Mouse (Mus musculus) embryonic facial prominence, embryonic 15.5 days (tissue): ENCODE results near the gene Fam20b. TPM values are rescaled to one million over a fixed set of nuclear protein-coding genes. Genes with fewer than 3 reads are reported as not detected.

Experiments
- ATAC-seq: fragments of 200-750 bp; cut with Nextera tagmentation; 2 replicates; pipeline ENCODE4 v1.8.0; 2017; ENCODE audit warnings: low read depth, moderate TSS enrichment; ENCODE audit not compliant: insufficient number of reproducible peaks, low FRiP score, low TSS enrichment
- H3K27ac ChIP-seq: fragments of 300-500 bp; sonication (generic); replicated peaks from 2 replicates; pipeline ENCODE4 v1.5.1; 2015; ENCODE audit warnings: mild to moderate bottlenecking, inconsistent platforms
- H3K27me3 ChIP-seq: fragments of 300-500 bp; sonication (generic); 2 replicates; pipeline ENCODE4 v1.6.1; 2015; ENCODE audit warnings: inconsistent platforms
- H3K36me3 ChIP-seq: fragments of 300-500 bp; sonication (generic); 2 replicates; pipeline ENCODE4 v1.6.1; 2015; ENCODE audit warnings: mild to moderate bottlenecking, inconsistent platforms
- H3K4me1 ChIP-seq: fragments of 300-500 bp; sonication (generic); 2 replicates; pipeline ENCODE4 v1.6.1; 2015; ENCODE audit warnings: inconsistent platforms
- H3K4me2 ChIP-seq: fragments of 300-500 bp; sonication (generic); replicated peaks from 2 replicates; pipeline ENCODE4 v1.6.1; 2015; ENCODE audit warnings: mild to moderate bottlenecking, inconsistent platforms
- H3K4me3 ChIP-seq: fragments of 300-500 bp; sonication (generic); replicated peaks from 2 replicates; pipeline ENCODE4 v1.5.1; 2015; ENCODE audit warnings: mild to moderate bottlenecking, inconsistent platforms
- H3K9ac ChIP-seq: fragments of 300-500 bp; sonication (generic); 2 replicates; pipeline ENCODE4 v1.6.1; 2015; ENCODE audit warnings: inconsistent platforms
- H3K9me3 ChIP-seq: fragments of 300-500 bp; sonication (generic); replicated peaks from 2 replicates; pipeline ENCODE4 v1.6.1; 2016; ENCODE audit warnings: inconsistent platforms
- WGBS: fragments of 180-500 bp; shearing (Covaris S2); methylation state at CpG from one replicate; pipeline ENCODE4 v1.1.7; 2015; 5-methylcytosine and 5-hydroxymethylcytosine counted together
- polyA plus RNA-seq: library from polyadenylated mRNA; unstranded; fragments of >200 nt; fragmentation: Nextera tagmentation; extraction: Ambion mirVana; gene quantifications from 2 replicates; pipeline ENCODE4 v1.2.1, GENCODE M21; 2015

Fam20b gene
- polyA plus RNA-seq, 1 experiment from 2014 or later, result 28.0 TPM

GRCm38 (mm10) chr1:156722089-156722488 lies 3.2 kb upstream of the Fam20b start:
- Histone ChIP-seq H3K9me3 (no peaks in the 10 kb centered on the region), H3K9ac (no peak overlapping the region), H3K4me2 (no peak overlapping the region), H3K27ac (no peak overlapping the region), H3K4me1 (0 out of 2 replicates have a peak, but pooled peaks cover 9% of the 10 kb centered on the region), H3K27me3 (no peaks in the 10 kb centered on the region), H3K4me3 (no peak overlapping the region), H3K36me3 (no peaks in the 10 kb centered on the region)
- no peak for ATAC-seq
- 27% methylated on average over 6 of the region's 6 CpGs for WGBS

DNA sequence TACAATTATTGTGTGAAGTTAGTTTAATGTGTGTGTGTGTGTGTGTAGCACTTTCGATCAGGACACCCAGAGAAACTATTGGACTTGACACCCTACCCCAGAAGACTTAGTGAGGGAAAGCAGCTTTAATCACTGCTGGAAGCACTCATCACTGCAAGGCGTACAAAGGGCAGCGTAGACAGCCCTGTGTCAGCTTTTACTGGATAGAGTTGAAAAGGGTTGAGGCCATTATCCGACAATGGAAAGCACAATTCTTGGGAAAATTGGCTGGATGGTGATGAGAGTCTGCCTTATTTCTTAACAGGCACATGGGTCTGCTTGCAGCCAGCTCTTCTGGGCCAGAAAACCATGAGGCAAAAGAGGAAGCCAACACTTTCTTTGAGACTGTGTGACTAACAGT lies 1.2 kb upstream of the Fam20b start:
- Histone ChIP-seq H3K9ac (no peak overlapping the region), H3K27ac (no peak overlapping the region), H3K4me1 (0 out of 2 replicates have a peak, but pooled peaks cover 9% of the 10 kb centered on the region), H3K9me3 (no peaks in the 10 kb centered on the region), H3K36me3 (no peaks in the 10 kb centered on the region), H3K4me3 (no peak overlapping the region), H3K27me3 (no peaks in the 10 kb centered on the region), H3K4me2 (no peak overlapping the region)
- ATAC-seq, result no peak
- WGBS, result 59% methylated on average over 4 of the region's 4 CpGs

DNA sequence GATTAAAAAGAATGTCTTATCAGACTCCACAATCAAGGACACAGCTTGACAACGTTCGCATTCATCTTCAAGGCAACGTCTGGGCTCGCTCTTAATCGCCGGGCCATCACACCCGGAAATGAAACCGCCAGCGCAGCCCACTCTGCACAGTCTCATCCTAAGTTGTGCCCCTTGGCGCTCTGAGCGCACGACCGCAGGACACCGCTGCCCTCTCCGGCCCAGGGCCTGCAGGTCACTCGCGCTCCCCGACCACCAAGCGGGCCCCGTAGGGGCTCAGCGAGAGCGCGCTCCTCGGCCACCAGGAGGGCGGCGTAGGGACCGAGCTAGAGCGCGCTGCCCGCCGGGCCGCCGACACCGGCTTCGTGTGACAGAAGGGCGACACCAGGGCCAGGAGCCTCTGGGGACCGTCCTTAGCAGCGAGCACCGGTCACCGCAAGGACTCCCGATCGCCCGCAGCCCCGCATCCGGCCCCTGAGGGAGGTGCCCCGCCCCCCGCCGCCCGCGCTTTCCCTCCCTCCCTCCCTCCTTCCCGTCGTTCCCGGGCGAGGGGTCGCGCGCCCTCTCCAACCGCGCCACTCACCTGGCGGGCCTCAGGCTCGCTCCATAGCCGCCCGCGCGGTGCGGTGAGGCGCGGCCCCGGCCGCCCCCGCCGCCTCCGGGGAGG lies 468 bp downstream of the Fam20b start:
- H3K27me3 ChIP-seq, result no peaks in the 10 kb centered on the region
- H3K9me3 ChIP-seq, result no peaks in the 10 kb centered on the region
- peak overlapping the region; percentile 66 for H3K4me2 ChIP-seq
- peak overlapping the region; percentile 87 for H3K27ac ChIP-seq
- under 1% methylated on average over 32 of the region's 73 CpGs for WGBS
- H3K4me3 ChIP-seq, result peak overlapping the region; percentile 61
- ATAC-seq, result peak; percentile 84
- peak overlapping the region; percentile 58 for H3K9ac ChIP-seq
- H3K4me1 ChIP-seq, result 0 out of 2 replicates have a peak, but pooled peaks cover 9% of the 10 kb centered on the region
- H3K36me3 ChIP-seq, result no peaks in the 10 kb centered on the region

GRCm38 (mm10) chr1:156717751-156718285 lies 1.1 kb downstream of the Fam20b start:
- Histone ChIP-seq H3K4me1 (0 out of 2 replicates have a peak, but pooled peaks cover 9% of the 10 kb centered on the region), H3K27me3 (no peaks in the 10 kb centered on the region), H3K4me2 (peak overlapping the region; percentile 66), H3K9ac (peak overlapping the region; percentile 58), H3K4me3 (peak overlapping the region; percentile 61), H3K27ac (peak overlapping the region; percentile 87), H3K9me3 (no peaks in the 10 kb centered on the region), H3K36me3 (no peaks in the 10 kb centered on the region)
- WGBS, result 10% methylated on average over 13 of the region's 13 CpGs
- no peak for ATAC-seq

GRCm38 (mm10) chr1:156716681-156717080 lies 2.2 kb downstream of the Fam20b start:
- Histone ChIP-seq H3K9me3 (no peaks in the 10 kb centered on the region), H3K9ac (no peak overlapping the region), H3K4me2 (no peak overlapping the region), H3K27me3 (no peaks in the 10 kb centered on the region), H3K4me3 (no peak overlapping the region), H3K4me1 (0 out of 2 replicates have a peak, but pooled peaks cover 9% of the 10 kb centered on the region), H3K27ac (no peak overlapping the region), H3K36me3 (no peaks in the 10 kb centered on the region)
- WGBS, result 89% methylated on average over 6 of the region's 6 CpGs
- no peak for ATAC-seq

GRCm38 (mm10) chr1:156710472-156711098 lies 8.3 kb downstream of the Fam20b start:
- Histone ChIP-seq H3K9ac (no peak overlapping the region), H3K4me1 (peaks cover 8% of the 10 kb centered on the region), H3K4me2 (no peak overlapping the region; the same call in 1 of the 2 replicates), H3K27me3 (no peaks in the 10 kb centered on the region), H3K9me3 (no peaks in the 10 kb centered on the region), H3K27ac (peak overlapping the region; percentile 73), H3K4me3 (no peak overlapping the region), H3K36me3 (peaks cover 8% of the 10 kb centered on the region)
- 55% methylated on average over 10 of the region's 10 CpGs for WGBS
- ATAC-seq, result no peak

GRCm38 (mm10) chr1:156708672-156709071 lies 10.2 kb downstream of the Fam20b start:
- Histone ChIP-seq H3K36me3 (peaks cover 24% of the 10 kb centered on the region), H3K4me3 (no peak overlapping the region), H3K27ac (no peak overlapping the region), H3K9me3 (no peaks in the 10 kb centered on the region), H3K4me2 (no peak overlapping the region), H3K27me3 (no peaks in the 10 kb centered on the region), H3K9ac (no peak overlapping the region), H3K4me1 (peaks cover 8% of the 10 kb centered on the region)
- ATAC-seq, result no peak
- WGBS, result 80% methylated on average over 3 of the region's 3 CpGs

DNA sequence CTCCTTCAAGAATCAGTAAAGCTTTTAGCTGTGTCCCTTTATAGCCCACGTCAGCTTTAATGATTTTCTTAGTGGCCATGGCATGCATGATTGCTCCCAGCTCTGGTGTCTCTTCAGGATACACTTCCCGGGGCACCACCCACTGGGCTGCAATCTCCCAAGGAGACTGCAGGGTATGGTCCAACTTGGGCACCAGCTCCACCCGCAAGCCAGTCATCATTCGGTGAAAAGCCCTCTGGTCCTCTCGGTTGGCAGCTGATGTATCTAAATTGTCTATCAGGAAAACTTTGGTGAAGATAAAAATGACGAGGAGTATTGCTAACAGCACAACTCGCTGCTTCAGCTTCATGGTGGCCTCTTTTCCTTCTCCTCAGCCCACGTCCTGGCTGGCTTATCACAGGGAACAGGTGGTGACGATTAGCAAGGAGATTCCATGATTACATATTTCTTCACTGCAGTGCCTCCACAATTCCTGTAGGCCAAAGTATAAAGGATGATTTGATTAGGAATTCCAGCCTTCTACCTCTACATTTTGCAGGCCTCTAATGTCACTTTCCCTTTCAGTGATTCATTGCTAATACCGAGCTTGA lies 13.1 kb downstream of the Fam20b start:
- Histone ChIP-seq H3K4me2 (no peak overlapping the region), H3K27ac (no peak overlapping the region), H3K9ac (no peak overlapping the region), H3K27me3 (no peaks in the 10 kb centered on the region), H3K9me3 (no peaks in the 10 kb centered on the region), H3K4me3 (no peak overlapping the region), H3K4me1 (peaks cover 4% of the 10 kb centered on the region), H3K36me3 (peaks cover 44% of the 10 kb centered on the region)
- WGBS, result 70% methylated on average over 10 of the region's 10 CpGs
- ATAC-seq, result no peak

GRCm38 (mm10) chr1:156703444-156703843 lies 15.4 kb downstream of the Fam20b start:
- Histone ChIP-seq H3K9me3 (no peaks in the 10 kb centered on the region), H3K4me1 (no peaks in the 10 kb centered on the region), H3K36me3 (peaks cover 61% of the 10 kb centered on the region), H3K27me3 (no peaks in the 10 kb centered on the region), H3K27ac (no peak overlapping the region), H3K4me3 (no peak overlapping the region), H3K4me2 (no peak overlapping the region), H3K9ac (no peak overlapping the region)
- no peak for ATAC-seq
- 88% methylated on average over 4 of the region's 4 CpGs for WGBS

- no peak overlapping the region for H3K9ac ChIP-seq
- no peaks in the 10 kb centered on the region for H3K9me3 ChIP-seq
- no peak overlapping the region for H3K4me3 ChIP-seq
- no peaks in the 10 kb centered on the region for H3K27me3 ChIP-seq
- no peak for ATAC-seq
- peaks cover 72% of the 10 kb centered on the region for H3K36me3 ChIP-seq
- no peaks in the 10 kb centered on the region for H3K4me1 ChIP-seq
- WGBS, result 84% methylated on average over 7 of the region's 7 CpGs
- no peak overlapping the region for H3K4me2 ChIP-seq
- H3K27ac ChIP-seq, result no peak overlapping the region
Measured at GRCm38 (mm10) chr1:156702151-156702550, 16.7 kb downstream of the Fam20b start.

DNA sequence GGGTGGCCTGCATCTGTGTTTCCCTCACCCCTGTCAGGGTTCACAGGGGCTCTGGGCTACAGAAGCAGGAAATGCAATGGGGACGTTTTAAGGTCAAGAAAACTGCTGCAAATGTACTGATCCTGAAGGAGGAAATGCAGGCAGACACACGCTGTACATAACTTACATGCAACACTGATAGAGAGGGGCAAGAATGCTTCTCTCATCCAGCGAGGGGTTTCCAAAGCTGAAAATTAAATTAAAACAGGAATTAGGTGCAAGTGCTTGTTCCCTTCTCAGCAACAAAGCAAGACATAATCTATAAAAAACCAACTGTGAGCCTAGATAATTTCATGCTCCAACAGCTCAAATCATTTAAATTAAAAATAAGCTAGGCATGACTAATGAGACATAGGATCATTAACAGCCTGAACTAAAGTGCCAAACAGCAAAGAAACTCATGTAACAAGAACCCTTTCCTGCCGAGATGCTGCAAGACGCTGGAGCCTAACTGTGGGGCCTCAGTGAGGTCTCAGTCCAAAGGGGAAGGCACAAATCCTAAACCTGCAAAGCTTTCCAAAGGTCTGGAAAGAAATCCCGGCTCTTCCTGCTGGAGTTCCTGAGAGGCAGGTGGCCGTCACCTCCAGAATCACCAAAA lies 32.7 kb downstream of the Fam20b start:
- WGBS, result 57% methylated on average over 7 of the region's 7 CpGs
- Histone ChIP-seq H3K4me3 (no peak overlapping the region), H3K9ac (no peak overlapping the region), H3K27me3 (no peaks in the 10 kb centered on the region), H3K9me3 (no peaks in the 10 kb centered on the region), H3K27ac (no peak overlapping the region), H3K4me1 (no peaks in the 10 kb centered on the region), H3K36me3 (peaks cover 67% of the 10 kb centered on the region), H3K4me2 (no peak overlapping the region)
- no peak for ATAC-seq
